Mouse (Mus musculus): ENCODE data around the gene Sigirr. TPM values are rescaled to one million over a fixed set of nuclear protein-coding genes. Genes with fewer than 3 reads are reported as not detected.

Gene Sigirr
- total and polyA plus RNA-seq, 3 experiments: 8.3 to 17.5 TPM; not detected in 1

- Histone ChIP-seq H3K36me3 (ENCODE audit: control insufficient read depth in 1 of 2, insufficient read depth in 2 of 2, low read length in 2 of 2) (no peaks in the 10 kb centered on the region), H3K9ac (ENCODE audit: control insufficient read depth, low read depth, low read length, poor library complexity, severe bottlenecking) (no peak overlapping the region), H3K79me2 (ENCODE audit: control insufficient read depth, insufficient read depth, low read length, poor library complexity) (no peaks in the 10 kb centered on the region), H3K27ac (ENCODE audit: control insufficient read depth, low read depth, low read length) (no peak overlapping the region), H3K4me1 (ENCODE audit: control insufficient read depth in 1 of 2, insufficient read depth in 2 of 2, low read length in 2 of 2) (no peaks in the 10 kb centered on the region), H3K27me3 (ENCODE audit: control insufficient read depth in 1 of 2, insufficient read depth in 2 of 2, low read length in 2 of 2) (peaks cover 10 to 19% of the 10 kb centered on the region in 2 experiments), H3K4me3 (ENCODE audit: control insufficient read depth in 1 of 2, insufficient read depth in 1 of 2, low read depth in 2 of 2, low read length in 2 of 2) (no peak overlapping the region), H3K9me3 (replicated peaks; ENCODE audit: insufficient read depth, low read length) (no peaks in the 10 kb centered on the region)
- DNase-seq (ENCODE audit: low read depth, low spot score): no peak
- TF ChIP-seq MAZ (IDR thresholded peaks at IDR 0.05; ENCODE audit: low read depth, low read length) (no peak), MAFK (IDR thresholded peaks at IDR 0.05; ENCODE audit: borderline replicate concordance, low read depth, low read length) (no peak), RCOR1 (IDR thresholded peaks at IDR 0.05; ENCODE audit: low read depth, low read length) (no peak), JUND (IDR thresholded peaks at IDR 0.05; ENCODE audit: low read depth, low read length) (no peak), MYB (IDR thresholded peaks at IDR 0.05; ENCODE audit: low read depth, low read length) (no peak), MEF2A (IDR thresholded peaks at IDR 0.05; ENCODE audit: extremely low read depth, insufficient replicate concordance, low read depth, low read length, poor library complexity, severe bottlenecking) (no peak), ELF1 (IDR thresholded peaks at IDR 0.05; ENCODE audit: low read depth, low read length) (no peak), MXI1 (IDR thresholded peaks at IDR 0.05; ENCODE audit: low read depth, low read length) (no peak), NRF1 (IDR thresholded peaks at IDR 0.05; ENCODE audit: insufficient read depth, low read depth, low read length, poor library complexity, severe bottlenecking) (no peak), ZMIZ1 (IDR thresholded peaks at IDR 0.05; ENCODE audit: low read depth, low read length) (no peak), UBTF (IDR thresholded peaks at IDR 0.05; ENCODE audit: borderline replicate concordance, insufficient read depth, low read depth, low read length) (no peak), RAD21 (IDR thresholded peaks at IDR 0.05; ENCODE audit: low read depth, low read length) (no peak), POLR2AphosphoS2 (IDR thresholded peaks at IDR 0.05; ENCODE audit: low read length) (no peak)
Observed at GRCm38 (mm10) chr7:141058601-141059341, 41.6 kb downstream of the Sigirr start.

- Histone ChIP-seq H3K79me2 (ENCODE audit: control insufficient read depth, insufficient read depth, low read length, poor library complexity) (no peaks in the 10 kb centered on the region), H3K27me3 (ENCODE audit: control insufficient read depth in 1 of 2, insufficient read depth in 2 of 2, low read length in 2 of 2) (peaks cover 10 to 19% of the 10 kb centered on the region in 2 experiments), H3K36me3 (ENCODE audit: control insufficient read depth in 1 of 2, insufficient read depth in 2 of 2, low read length in 2 of 2) (no peaks in the 10 kb centered on the region), H3K9ac (ENCODE audit: control insufficient read depth, low read depth, low read length, poor library complexity, severe bottlenecking) (no peak overlapping the region), H3K4me1 (ENCODE audit: control insufficient read depth in 1 of 2, insufficient read depth in 2 of 2, low read length in 2 of 2) (no peaks in the 10 kb centered on the region), H3K27ac (ENCODE audit: control insufficient read depth, low read depth, low read length) (no peak overlapping the region), H3K9me3 (replicated peaks; ENCODE audit: insufficient read depth, low read length) (no peaks in the 10 kb centered on the region), H3K4me3 (ENCODE audit: control insufficient read depth in 1 of 2, insufficient read depth in 1 of 2, low read depth in 2 of 2, low read length in 2 of 2) (no peak overlapping the region)
- no peak for DNase-seq (ENCODE audit: low read depth, low spot score)
- TF ChIP-seq TCF12 (IDR thresholded peaks at IDR 0.05; ENCODE audit: low read depth, low read length) (no peak), CHD2 (IDR thresholded peaks at IDR 0.05; ENCODE audit: low read length) (no peak), RCOR1 (IDR thresholded peaks at IDR 0.05; ENCODE audit: low read depth, low read length) (no peak), ZMIZ1 (IDR thresholded peaks at IDR 0.05; ENCODE audit: low read depth, low read length) (no peak), TAL1 (IDR thresholded peaks at IDR 0.05; ENCODE audit: low read length) (no peak), SMC3 (IDR thresholded peaks at IDR 0.05; ENCODE audit: low read depth, low read length) (no peak), CHD1 (IDR thresholded peaks at IDR 0.05; ENCODE audit: low read depth, low read length) (no peak), ELF1 (IDR thresholded peaks at IDR 0.05; ENCODE audit: low read depth, low read length) (no peak), RAD21 (IDR thresholded peaks at IDR 0.05; ENCODE audit: low read depth, low read length) (no peak), MEF2A (IDR thresholded peaks at IDR 0.05; ENCODE audit: extremely low read depth, insufficient replicate concordance, low read depth, low read length, poor library complexity, severe bottlenecking) (no peak), ETS1 (IDR thresholded peaks at IDR 0.05; ENCODE audit: low read depth, low read length) (no peak), MYB (IDR thresholded peaks at IDR 0.05; ENCODE audit: low read depth, low read length) (no peak), ZKSCAN1 (IDR thresholded peaks at IDR 0.05; ENCODE audit: low read depth, low read length) (no peak), MYC (IDR thresholded peaks at IDR 0.05; ENCODE audit: low read depth, low read length) (no peak), MAZ (IDR thresholded peaks at IDR 0.05; ENCODE audit: low read depth, low read length) (no peak), POLR2AphosphoS2 (IDR thresholded peaks at IDR 0.05; ENCODE audit: low read length) (no peak)
Observed at GRCm38 (mm10) chr7:141057541-141057940, 42.8 kb downstream of the Sigirr start.
